Mouse (Mus musculus) E14TG2a.4 (cell line): ENCODE results near the gene Wipf1.
"Not testable (repeated sequence)": the region's sequence is repeated elsewhere in the genome, so short reads cannot be mapped to it uniquely, and the experiment has no call there.

Source experiments
- H3K27me3 ChIP-seq: 2 replicates; pipeline ENCODE4 v1.6.1; 2014; ENCODE audit warnings: low read length, control low read depth; ENCODE audit not compliant: insufficient read depth
- H3K36me3 ChIP-seq: 2 replicates; pipeline ENCODE4 v1.6.1; 2014; ENCODE audit warnings: low read length, control low read depth; ENCODE audit not compliant: insufficient read depth
- H3K4me1 ChIP-seq: replicated peaks from 2 replicates; pipeline ENCODE4 v1.6.1; 2014; ENCODE audit warnings: low read depth, low read length, control low read depth
- H3K4me3 ChIP-seq: replicated peaks from 2 replicates; pipeline ENCODE4 v1.5.1; 2014; ENCODE audit warnings: mild to moderate bottlenecking, low read length
- H3K9me3 ChIP-seq: 2 replicates; pipeline ENCODE4 v1.6.1; 2014; ENCODE audit warnings: low read length, control low read depth
- CTCF ChIP-seq: conservative IDR thresholded peaks from 2 replicates; pipeline ENCODE4 v1.5.1; 2014; ENCODE audit warnings: low read length
- NANOG ChIP-seq: IDR thresholded peaks from 2 replicates; pipeline ENCODE4 v1.6.1; 2014; ENCODE audit warnings: borderline replicate concordance, low read length, mixed read lengths
- POU5F1 ChIP-seq: IDR thresholded peaks from 2 replicates; pipeline ENCODE4 v1.6.1; 2014; ENCODE audit warnings: low read length, borderline replicate concordance

Gene Wipf1

GRCm38 (mm10) chr2:73566989-73567605, 37.6 kb upstream of the Wipf1 start:
- Histone ChIP-seq H3K36me3 (no peaks in the 10 kb centered on the region), H3K27me3 (0 out of 2 replicates have a peak, but pooled peaks cover 2% of the 10 kb centered on the region), H3K4me1 (peaks cover 20% of the 10 kb centered on the region), H3K4me3 (no peak overlapping the region), H3K9me3 (no peaks in the 10 kb centered on the region)
- TF ChIP-seq CTCF (peak; percentile 74), NANOG (no peak), POU5F1 (no peak)

GRCm38 (mm10) chr2:73566162-73566561, 36.6 kb upstream of the Wipf1 start:
- no peaks in the 10 kb centered on the region for H3K9me3 ChIP-seq
- H3K27me3 ChIP-seq: 0 out of 2 replicates have a peak, but pooled peaks cover 2% of the 10 kb centered on the region
- H3K36me3 ChIP-seq: no peaks in the 10 kb centered on the region
- H3K4me3 ChIP-seq: no peak overlapping the region
- H3K4me1 ChIP-seq: peaks cover 27% of the 10 kb centered on the region
- peak; percentile 82 for TF ChIP-seq CTCF
- no peak for TF ChIP-seq NANOG

DNA sequence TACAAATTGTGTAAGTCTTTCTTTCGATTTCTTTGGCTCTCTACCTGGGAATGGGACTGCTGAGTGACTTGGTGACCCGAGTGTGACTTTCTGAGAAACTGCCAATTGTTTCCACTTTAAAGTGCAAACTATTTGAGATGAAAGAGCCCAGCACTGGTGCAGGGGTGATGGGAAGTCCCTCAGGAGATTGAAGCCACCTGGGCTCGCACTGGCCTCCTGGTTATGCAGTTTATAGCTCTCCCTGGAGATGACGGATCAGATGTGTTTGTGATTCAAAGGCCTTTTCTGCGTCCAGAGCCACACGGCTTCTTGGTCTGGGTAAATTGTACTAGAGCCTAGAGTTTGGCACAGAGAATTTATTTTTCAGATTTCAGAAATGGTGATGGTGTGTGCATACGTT, 34.2 kb upstream of the Wipf1 start:
- Histone ChIP-seq H3K36me3 (no peaks in the 10 kb centered on the region), H3K4me1 (peaks cover 36% of the 10 kb centered on the region), H3K9me3 (peaks cover 12% of the 10 kb centered on the region), H3K4me3 (no peak overlapping the region), H3K27me3 (peaks cover 7% of the 10 kb centered on the region; the same call in 1 of the 2 replicates)
- TF ChIP-seq NANOG (no peak), POU5F1 (no peak), CTCF (no peak)

GRCm38 (mm10) chr2:73562656-73563055, 33.1 kb upstream of the Wipf1 start:
- TF ChIP-seq POU5F1 (no peak), CTCF (no peak), NANOG (no peak)
- Histone ChIP-seq H3K36me3 (no peaks in the 10 kb centered on the region), H3K27me3 (peaks cover 4% of the 10 kb centered on the region; the same call in 1 of the 2 replicates), H3K9me3 (peaks cover 18% of the 10 kb centered on the region), H3K4me3 (no peak overlapping the region), H3K4me1 (peaks cover 36% of the 10 kb centered on the region)

- TF ChIP-seq CTCF: peak; percentile 72
- TF ChIP-seq NANOG: no peak
- peaks cover 33% of the 10 kb centered on the region for H3K4me1 ChIP-seq
- peaks cover 4% of the 10 kb centered on the region; the same call in 1 of the 2 replicates for H3K27me3 ChIP-seq
- peak overlapping the region; percentile 67 for H3K4me3 ChIP-seq
- H3K9me3 ChIP-seq: peaks cover 18% of the 10 kb centered on the region
- H3K36me3 ChIP-seq: no peaks in the 10 kb centered on the region
Observed at GRCm38 (mm10) chr2:73561665-73562063, 32.1 kb upstream of the Wipf1 start.

DNA sequence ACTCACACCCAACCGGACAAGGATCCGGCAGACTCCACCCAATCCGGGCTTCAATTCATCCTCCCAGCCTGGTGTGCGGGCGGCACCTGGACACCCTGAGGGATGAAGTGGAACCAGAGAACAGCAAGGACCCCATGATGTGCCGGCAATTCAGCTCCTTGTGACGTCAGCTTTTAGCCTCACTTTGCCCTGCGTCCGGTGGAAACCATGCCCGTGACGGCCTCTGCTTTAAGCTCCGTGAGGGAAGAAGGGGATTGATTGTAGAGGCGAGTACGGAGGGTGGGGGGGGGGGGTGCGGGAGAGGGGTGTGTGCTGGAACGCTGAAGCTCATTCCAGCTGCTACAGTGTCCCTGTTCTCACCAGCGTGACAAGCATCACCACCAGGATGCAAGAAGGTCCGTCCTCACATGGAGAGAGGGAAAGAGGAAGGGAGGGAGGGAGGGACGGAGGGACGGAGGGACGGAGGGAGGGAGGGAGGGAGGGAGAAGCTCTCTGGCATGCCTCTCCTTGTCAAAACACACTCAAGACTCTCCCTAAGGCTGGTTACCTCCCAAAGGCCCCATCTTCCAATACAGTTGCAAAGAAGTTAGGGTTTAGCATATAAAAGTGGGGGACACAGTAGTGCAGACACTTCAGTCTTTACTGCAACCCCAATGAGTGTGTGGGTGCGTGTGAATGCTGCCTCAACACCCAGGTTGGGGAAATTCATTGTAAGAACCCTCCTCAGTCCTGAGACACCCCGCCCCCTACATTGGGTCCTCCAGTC, 31.5 kb upstream of the Wipf1 start:
- Histone ChIP-seq H3K4me3 (peak overlapping the region; percentile 75), H3K27me3 (peaks cover 4% of the 10 kb centered on the region; the same call in 1 of the 2 replicates), H3K4me1 (peaks cover 30% of the 10 kb centered on the region), H3K36me3 (no peaks in the 10 kb centered on the region), H3K9me3 (peaks cover 18% of the 10 kb centered on the region)
- TF ChIP-seq POU5F1 (no peak), NANOG (no peak)

GRCm38 (mm10) chr2:73560445-73560844, 30.9 kb upstream of the Wipf1 start:
- Histone ChIP-seq H3K4me3 (peak overlapping the region; percentile 75), H3K4me1 (peaks cover 26% of the 10 kb centered on the region), H3K36me3 (no peaks in the 10 kb centered on the region), H3K9me3 (peaks cover 18% of the 10 kb centered on the region), H3K27me3 (peaks cover 4% of the 10 kb centered on the region; the same call in 1 of the 2 replicates)
- TF ChIP-seq POU5F1 (no peak), CTCF (no peak), NANOG (no peak)

DNA sequence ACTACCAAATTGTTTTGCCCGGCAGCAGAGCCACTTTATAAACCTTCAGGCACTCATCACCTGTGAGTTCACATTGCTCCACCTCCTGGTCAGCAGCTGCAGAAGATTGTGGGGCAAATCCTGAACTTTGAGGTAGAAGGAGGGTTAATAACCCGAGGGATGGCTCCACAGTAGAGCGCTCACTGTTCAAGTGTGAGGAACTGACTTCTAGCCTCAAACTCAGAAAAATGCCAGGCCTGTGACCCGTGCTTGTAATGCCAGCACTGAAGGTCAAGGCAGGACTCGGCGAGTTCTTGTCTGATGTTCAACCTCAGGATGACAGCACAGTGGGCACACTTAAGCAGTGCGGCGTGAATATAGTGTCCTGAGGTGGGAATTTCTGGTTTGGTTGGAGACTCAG, 28.4 kb upstream of the Wipf1 start:
- H3K36me3 ChIP-seq: no peaks in the 10 kb centered on the region
- peaks cover 18% of the 10 kb centered on the region for H3K9me3 ChIP-seq
- peaks cover 26% of the 10 kb centered on the region for H3K4me1 ChIP-seq
- no peak for TF ChIP-seq NANOG
- no peak for TF ChIP-seq CTCF
- no peak for TF ChIP-seq POU5F1
- H3K4me3 ChIP-seq: no peak overlapping the region
- peaks cover 4% of the 10 kb centered on the region; the same call in 1 of the 2 replicates for H3K27me3 ChIP-seq

GRCm38 (mm10) chr2:73557061-73557460, 27.5 kb upstream of the Wipf1 start:
- not testable (repeated sequence) for H3K36me3 ChIP-seq, H3K27me3 ChIP-seq, H3K4me3 ChIP-seq
- Histone ChIP-seq H3K4me1 (peaks cover 18% of the 10 kb centered on the region), H3K9me3 (peaks cover 18% of the 10 kb centered on the region)
